Mouse (Mus musculus): ENCODE measurements around the gene L1td1. TPM values are rescaled to one million over a fixed set of nuclear protein-coding genes. Genes with fewer than 3 reads are reported as not detected.

L1td1 gene
- polyA plus RNA-seq, 1 experiment = 21.1 TPM

GRCm38 (mm10) chr4:98725439-98725838 is 1.1 kb upstream of the L1td1 start:
- TF ChIP-seq POLR2A (IDR thresholded peaks at IDR 0.05; ENCODE audit: borderline replicate concordance, control insufficient read depth, low read depth, low read length) (no peak), CTCF (IDR thresholded peaks at IDR 0.05; ENCODE audit: control insufficient read depth, insufficient read depth, low read length) (no peak)
- 38% methylated on average over 4 of the region's 4 CpGs for WGBS

GRCm38 (mm10) chr4:98727295-98727958 is 893 bp downstream of the L1td1 start:
- no peak overlapping the region for H3K27ac ChIP-seq (ENCODE audit: control insufficient read depth, insufficient read depth, low read depth, low read length, poor library complexity)
- no peak overlapping the region for H3K4me3 ChIP-seq (replicated peaks; ENCODE audit: control insufficient read depth, low read depth, low read length)
- no peaks in the 10 kb centered on the region; the same call in 1 of the 2 replicates for H3K4me1 ChIP-seq (ENCODE audit: control insufficient read depth, insufficient read depth, low read length)
- WGBS = 4% methylated on average over 21 of the region's 21 CpGs
- no peak for TF ChIP-seq POLR2A (IDR thresholded peaks at IDR 0.05; ENCODE audit: borderline replicate concordance, control insufficient read depth, low read depth, low read length)
- no peak for TF ChIP-seq CTCF (IDR thresholded peaks at IDR 0.05; ENCODE audit: control insufficient read depth, insufficient read depth, low read length)

More at GRCm38 (mm10) chr4:98725439-98725838, 1.1 kb upstream of the L1td1 start:
- Histone ChIP-seq H3K4me3 (replicated peaks; ENCODE audit: control insufficient read depth, low read depth, low read length) (no peak overlapping the region), H3K27ac (ENCODE audit: control insufficient read depth, insufficient read depth, low read depth, low read length, poor library complexity) (no peak overlapping the region), H3K4me1 (ENCODE audit: control insufficient read depth, insufficient read depth, low read length) (no peaks in the 10 kb centered on the region; the same call in 1 of the 2 replicates)

- H3K4me3 ChIP-seq (replicated peaks; ENCODE audit: control insufficient read depth, low read depth, low read length) = no peak overlapping the region
- no peak for TF ChIP-seq CTCF (IDR thresholded peaks at IDR 0.05; ENCODE audit: control insufficient read depth, insufficient read depth, low read length)
- TF ChIP-seq POLR2A (IDR thresholded peaks at IDR 0.05; ENCODE audit: borderline replicate concordance, control insufficient read depth, low read depth, low read length) = no peak
Observed at GRCm38 (mm10) chr4:98727959-98728347, 1.4 kb downstream of the L1td1 start.

GRCm38 (mm10) chr4:98728716-98729115 is 2.2 kb downstream of the L1td1 start:
- WGBS = 59% methylated on average over 7 of the region's 7 CpGs
- TF ChIP-seq CTCF (IDR thresholded peaks at IDR 0.05; ENCODE audit: control insufficient read depth, insufficient read depth, low read length) (no peak), POLR2A (IDR thresholded peaks at IDR 0.05; ENCODE audit: borderline replicate concordance, control insufficient read depth, low read depth, low read length) (no peak)
- no peaks in the 10 kb centered on the region; the same call in 1 of the 2 replicates for H3K4me1 ChIP-seq (ENCODE audit: control insufficient read depth, insufficient read depth, low read length)

More at GRCm38 (mm10) chr4:98727959-98728347, 1.4 kb downstream of the L1td1 start:
- Histone ChIP-seq H3K4me1 (ENCODE audit: control insufficient read depth, insufficient read depth, low read length) (no peaks in the 10 kb centered on the region; the same call in 1 of the 2 replicates), H3K27ac (ENCODE audit: control insufficient read depth, insufficient read depth, low read depth, low read length, poor library complexity) (no peak overlapping the region)
- WGBS = 4% methylated on average over 10 of the region's 10 CpGs

GRCm38 (mm10) chr4:98733660-98734059 is 7.1 kb downstream of the L1td1 start:
- WGBS = 92% methylated on average over 16 of the region's 16 CpGs

More at GRCm38 (mm10) chr4:98728716-98729115, 2.2 kb downstream of the L1td1 start:
- Histone ChIP-seq H3K27ac (ENCODE audit: control insufficient read depth, insufficient read depth, low read depth, low read length, poor library complexity) (no peak overlapping the region), H3K4me3 (replicated peaks; ENCODE audit: control insufficient read depth, low read depth, low read length) (no peak overlapping the region)

GRCm38 (mm10) chr4:98739753-98740152 is 13.2 kb downstream of the L1td1 start:
- 35% methylated on average over 2 of the region's 2 CpGs for WGBS
- no peak for TF ChIP-seq POLR2A (IDR thresholded peaks at IDR 0.05; ENCODE audit: borderline replicate concordance, control insufficient read depth, low read depth, low read length)
- no peak for TF ChIP-seq CTCF (IDR thresholded peaks at IDR 0.05; ENCODE audit: control insufficient read depth, insufficient read depth, low read length)
- Histone ChIP-seq H3K4me1 (ENCODE audit: control insufficient read depth, insufficient read depth, low read length) (no peaks in the 10 kb centered on the region), H3K27ac (ENCODE audit: control insufficient read depth, insufficient read depth, low read depth, low read length, poor library complexity) (no peak overlapping the region), H3K4me3 (replicated peaks; ENCODE audit: control insufficient read depth, low read depth, low read length) (no peak overlapping the region)

More at GRCm38 (mm10) chr4:98733660-98734059, 7.1 kb downstream of the L1td1 start:
- no peak overlapping the region for H3K27ac ChIP-seq (ENCODE audit: control insufficient read depth, insufficient read depth, low read depth, low read length, poor library complexity)
- H3K4me1 ChIP-seq (ENCODE audit: control insufficient read depth, insufficient read depth, low read length) = no peaks in the 10 kb centered on the region
- H3K4me3 ChIP-seq (replicated peaks; ENCODE audit: control insufficient read depth, low read depth, low read length) = no peak overlapping the region
- TF ChIP-seq CTCF (IDR thresholded peaks at IDR 0.05; ENCODE audit: control insufficient read depth, insufficient read depth, low read length) = no peak
- no peak for TF ChIP-seq POLR2A (IDR thresholded peaks at IDR 0.05; ENCODE audit: borderline replicate concordance, control insufficient read depth, low read depth, low read length)

- no peaks in the 10 kb centered on the region for H3K4me1 ChIP-seq (ENCODE audit: control insufficient read depth, insufficient read depth, low read length)
- WGBS = 73% methylated on average over 3 of the region's 3 CpGs
- TF ChIP-seq POLR2A (IDR thresholded peaks at IDR 0.05; ENCODE audit: borderline replicate concordance, control insufficient read depth, low read depth, low read length) (no peak), CTCF (IDR thresholded peaks at IDR 0.05; ENCODE audit: control insufficient read depth, insufficient read depth, low read length) (no peak)
- no peak overlapping the region for H3K27ac ChIP-seq (ENCODE audit: control insufficient read depth, insufficient read depth, low read depth, low read length, poor library complexity)
- no peak overlapping the region for H3K4me3 ChIP-seq (replicated peaks; ENCODE audit: control insufficient read depth, low read depth, low read length)
Observed at GRCm38 (mm10) chr4:98743209-98743905, 16.8 kb downstream of the L1td1 start.

GRCm38 (mm10) chr4:98743906-98744210 is 17.3 kb downstream of the L1td1 start:
- WGBS = 44% methylated on average over 7 of the region's 7 CpGs

More at GRCm38 (mm10) chr4:98743906-98744210, 17.3 kb downstream of the L1td1 start:
- H3K4me1 ChIP-seq (ENCODE audit: control insufficient read depth, insufficient read depth, low read length) = no peaks in the 10 kb centered on the region
- H3K4me3 ChIP-seq (replicated peaks; ENCODE audit: control insufficient read depth, low read depth, low read length) = no peak overlapping the region
- H3K27ac ChIP-seq (ENCODE audit: control insufficient read depth, insufficient read depth, low read depth, low read length, poor library complexity) = no peak overlapping the region
- no peak for TF ChIP-seq CTCF (IDR thresholded peaks at IDR 0.05; ENCODE audit: control insufficient read depth, insufficient read depth, low read length)

Measured in bone marrow, adult 2 months (tissue).